Comparison of ENCODE assay signal across 8 mouse cellular contexts in the genomic region with DNA sequence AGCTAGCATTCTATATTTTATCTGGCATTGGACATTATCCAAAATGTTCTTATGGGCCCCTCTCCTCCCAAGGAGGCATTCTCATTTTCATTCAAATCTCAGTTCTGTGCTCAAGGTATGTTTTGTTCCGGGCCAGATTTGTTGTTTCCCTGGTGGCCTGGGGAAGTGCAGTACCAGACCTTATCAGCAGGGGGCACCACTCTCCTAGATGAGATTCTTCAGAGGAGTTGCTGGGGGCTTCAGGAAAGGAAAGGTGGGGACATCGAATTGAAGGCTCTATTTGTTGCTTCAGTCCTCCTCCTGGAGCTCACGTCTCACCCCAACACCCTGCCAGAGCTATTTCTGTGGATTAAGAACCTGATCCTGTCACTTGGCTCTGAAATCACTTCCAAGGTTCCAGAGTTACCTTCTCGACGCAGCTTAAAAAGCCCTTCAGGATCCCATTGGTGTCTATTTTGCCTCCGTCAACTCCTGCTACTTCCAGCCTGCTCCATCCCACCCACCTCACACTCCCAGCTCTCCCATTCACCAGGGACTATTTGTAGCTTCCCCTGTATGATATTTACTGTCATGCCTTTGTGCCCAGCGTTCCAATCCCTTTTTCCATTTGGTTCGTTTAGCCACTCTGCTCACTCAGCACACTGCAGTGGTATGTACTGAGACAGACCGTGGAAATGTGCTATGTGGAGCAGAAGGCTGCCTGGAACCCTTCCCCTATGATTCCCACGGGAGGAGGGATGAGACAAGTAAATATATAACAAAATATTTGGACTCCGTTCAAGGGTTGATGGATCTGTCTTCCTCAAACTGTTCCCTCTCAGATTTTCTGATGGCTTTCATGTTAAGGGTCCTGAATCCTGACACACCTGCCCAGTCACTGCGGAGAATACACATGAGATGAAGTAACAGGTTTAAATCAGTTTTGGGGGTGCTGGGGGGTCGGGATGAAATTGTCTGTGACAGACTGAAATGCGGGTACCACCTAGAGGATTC. TPM values are rescaled to one million over a fixed set of nuclear protein-coding genes. Genes with fewer than 3 reads are reported as not detected.
DNase-seq lines count a peak whose midpoint lies in the region; ATAC-seq and TF ChIP-seq lines count a peak whose summit lies in the region.

No protein-coding gene starts in this region.

- DNase-seq in kidney, adult 9 months, result peak; percentile 77
- DNase-seq in adrenal gland, postnatal 36 days, result peak; percentile 76 to 80
- DNase-seq in left cerebral cortex, postnatal 10 days (ENCODE audit: extremely low spot score in 1 of 2, low spot score in 2 of 2), result peak; percentile 72
- DNase-seq in stomach, postnatal 0 days (ENCODE audit: low spot score), result peak; percentile 72

- no peak for TF ChIP-seq EP300 in stomach, postnatal 0 days (optimal IDR thresholded peaks at IDR 0.05)

- WGBS in kidney, embryonic 14.5 days, result 61% methylated on average over 14 of the region's 14 CpGs
- WGBS in embryonic facial prominence, embryonic 15.5 days, result 45% methylated on average over 14 of the region's 14 CpGs
- WGBS in heart, embryonic 12.5 days, result 57% methylated on average over 14 of the region's 14 CpGs
- 45% methylated on average over 14 of the region's 14 CpGs for WGBS in stomach, postnatal 0 days

- no peak overlapping the region for H3K27ac ChIP-seq in kidney, embryonic 14.5 days (ENCODE audit: low read depth, low read length)
- H3K27ac ChIP-seq in embryonic facial prominence, embryonic 15.5 days (replicated peaks), result no peak overlapping the region
- no peak overlapping the region for H3K27ac ChIP-seq in heart, embryonic 12.5 days (ENCODE audit: poor library complexity, severe bottlenecking)
- H3K27ac ChIP-seq in stomach, postnatal 0 days (replicated peaks), result no peak overlapping the region

- peak; percentile 93 for TF ChIP-seq CTCF in stomach, postnatal 0 days (IDR thresholded peaks at IDR 0.05; ENCODE audit: low read depth)

- 0 out of 2 replicates have a peak, but pooled peaks cover 3% of the 10 kb centered on the region for H3K4me1 ChIP-seq in kidney, embryonic 14.5 days (ENCODE audit: control insufficient read depth, insufficient read depth, low read length)
- H3K4me1 ChIP-seq in embryonic facial prominence, embryonic 15.5 days, result peaks cover 42% of the 10 kb centered on the region
- peaks cover 13% of the 10 kb centered on the region for H3K4me1 ChIP-seq in heart, embryonic 12.5 days (replicated peaks)
- no peaks in the 10 kb centered on the region for H3K4me1 ChIP-seq in stomach, postnatal 0 days (replicated peaks; ENCODE audit: control insufficient read depth, insufficient read depth)

- ATAC-seq in kidney, embryonic 14.5 days (ENCODE audit: low FRiP score, low TSS enrichment), result no peak
- no peak for ATAC-seq in embryonic facial prominence, embryonic 15.5 days (ENCODE audit: insufficient number of reproducible peaks, low FRiP score, low TSS enrichment, low read depth)
- no peak for ATAC-seq in heart, embryonic 12.5 days (ENCODE audit: insufficient number of reproducible peaks, low FRiP score)
- ATAC-seq in monocyte, adult 5-6 weeks (replicated peaks; ENCODE audit: insufficient number of reproducible peaks, low FRiP score, low TSS enrichment, poor library complexity, severe bottlenecking), result peak; percentile 76
- ATAC-seq in stomach, postnatal 0 days (ENCODE audit: low FRiP score, low TSS enrichment), result no peak

- intact Hi-C loops in left cerebral cortex, postnatal 10 days (cut with DNase I), result loop anchor here (2.0 to 5.0 kb wide), 2 partner anchors 79 to 123 kb away; no protein-coding TSS in a partner anchor

- no peak overlapping the region for H3K4me3 ChIP-seq in kidney, embryonic 14.5 days (ENCODE audit: low read length)
- no peak overlapping the region for H3K4me3 ChIP-seq in embryonic facial prominence, embryonic 15.5 days (replicated peaks)
- H3K4me3 ChIP-seq in heart, embryonic 12.5 days, result no peak overlapping the region
- no peak overlapping the region for H3K4me3 ChIP-seq in stomach, postnatal 0 days (ENCODE audit: low read depth, low read length)

- H3K36me3 ChIP-seq in kidney, embryonic 14.5 days (ENCODE audit: control insufficient read depth, insufficient read depth, low read length), result no peaks in the 10 kb centered on the region
- no peaks in the 10 kb centered on the region for H3K36me3 ChIP-seq in embryonic facial prominence, embryonic 15.5 days
- H3K36me3 ChIP-seq in heart, embryonic 12.5 days, result no peaks in the 10 kb centered on the region
- no peaks in the 10 kb centered on the region for H3K36me3 ChIP-seq in stomach, postnatal 0 days (ENCODE audit: control insufficient read depth, insufficient read depth, low read length)

- H3K27me3 ChIP-seq in kidney, embryonic 14.5 days (ENCODE audit: control insufficient read depth, insufficient read depth, low read length), result no peaks in the 10 kb centered on the region
- H3K27me3 ChIP-seq in embryonic facial prominence, embryonic 15.5 days, result no peaks in the 10 kb centered on the region
- H3K27me3 ChIP-seq in heart, embryonic 12.5 days (replicated peaks), result no peaks in the 10 kb centered on the region; the same call in 1 of the 2 replicates
- H3K27me3 ChIP-seq in stomach, postnatal 0 days (ENCODE audit: control insufficient read depth, insufficient read depth, low read length), result no peaks in the 10 kb centered on the region

- no peak overlapping the region for H3K9ac ChIP-seq in kidney, embryonic 14.5 days (ENCODE audit: low read depth, low read length)
- H3K9ac ChIP-seq in embryonic facial prominence, embryonic 15.5 days, result no peak overlapping the region
- H3K9ac ChIP-seq in heart, embryonic 12.5 days, result no peak overlapping the region
- no peak overlapping the region for H3K9ac ChIP-seq in stomach, postnatal 0 days (ENCODE audit: low read length)

- H3K9me3 ChIP-seq in kidney, embryonic 14.5 days (ENCODE audit: control insufficient read depth, low read length), result no peaks in the 10 kb centered on the region
- no peaks in the 10 kb centered on the region for H3K9me3 ChIP-seq in embryonic facial prominence, embryonic 15.5 days (replicated peaks)
- H3K9me3 ChIP-seq in heart, embryonic 12.5 days (replicated peaks), result no peaks in the 10 kb centered on the region
- H3K9me3 ChIP-seq in stomach, postnatal 0 days (ENCODE audit: control insufficient read depth, low read length), result no peaks in the 10 kb centered on the region

- no peak overlapping the region for H3K4me2 ChIP-seq in kidney, embryonic 14.5 days (replicated peaks; ENCODE audit: low read depth, low read length)
- H3K4me2 ChIP-seq in embryonic facial prominence, embryonic 15.5 days (replicated peaks), result peak overlapping the region; percentile 29; the same call in 1 of the 2 replicates
- H3K4me2 ChIP-seq in heart, embryonic 12.5 days, result peak overlapping the region; percentile 11; the same call in 1 of the 2 replicates
- no peak overlapping the region for H3K4me2 ChIP-seq in stomach, postnatal 0 days (replicated peaks; ENCODE audit: low read depth)

RNA-seq across cellular contexts. Expression of gene Slc35b1, which starts 13.6 kb away (rescaled TPM):
- 94.4 and 111 TPM in 2 replicates for polyA plus RNA-seq in kidney, embryonic 14.5 days (2014; fragmentation: Nextera tagmentation; extraction: Ambion mirVana)
- 10 to 100 TPM; 70.3 to 75.0 TPM for total RNA-seq in adrenal gland, postnatal 36 days (2021)
- 100 TPM in 2 replicates for polyA plus RNA-seq in embryonic facial prominence, embryonic 15.5 days (2015; fragmentation: Nextera tagmentation; extraction: Ambion mirVana)
- 86.0 and 86.5 TPM in 2 replicates for polyA plus RNA-seq in heart, embryonic 12.5 days (2016; fragmentation: Nextera tagmentation; extraction: Ambion mirVana)
- total RNA-seq in left cerebral cortex, postnatal 10 days (2021), result 10 to 100 TPM; 78.8 to 79.4 TPM
- total RNA-seq in monocyte, adult 5-6 weeks (2017), result 42.2 to 79.4 TPM (median 58.1 TPM) in 3 replicates
- polyA plus RNA-seq in stomach, postnatal 0 days (2015; fragmentation: Nextera tagmentation; extraction: Ambion mirVana), result 106 and 110 TPM in 2 replicates

RNA-seq across cellular contexts. Expression of gene Spop, which starts 15.7 kb away (rescaled TPM):
- polyA plus RNA-seq in kidney, embryonic 14.5 days (2014; fragmentation: Nextera tagmentation; extraction: Ambion mirVana), result 71.4 and 112 TPM in 2 replicates
- total RNA-seq in adrenal gland, postnatal 36 days (2021), result 100 to 1,000 TPM; 154 TPM
- polyA plus RNA-seq in embryonic facial prominence, embryonic 15.5 days (2015; fragmentation: Nextera tagmentation; extraction: Ambion mirVana), result 172 and 189 TPM in 2 replicates
- polyA plus RNA-seq in heart, embryonic 12.5 days (2016; fragmentation: Nextera tagmentation; extraction: Ambion mirVana), result 115 and 119 TPM in 2 replicates
- total RNA-seq in left cerebral cortex, postnatal 10 days (2021), result 100 to 1,000 TPM; 140 to 143 TPM
- total RNA-seq in monocyte, adult 5-6 weeks (2017), result 68.6 to 98.9 TPM (median 97.4 TPM) in 3 replicates
- 92.4 and 96.0 TPM in 2 replicates for polyA plus RNA-seq in stomach, postnatal 0 days (2015; fragmentation: Nextera tagmentation; extraction: Ambion mirVana)

Comparison
In these comparisons a context has a peak if more than half of its experiments do, and no peak if none do; other contexts are left out.
1. H3K4me2 ChIP-seq: peak in embryonic facial prominence, embryonic 15.5 days (single experiment) and heart, embryonic 12.5 days (single experiment); none in kidney, embryonic 14.5 days (single experiment) and stomach, postnatal 0 days (single experiment).
2. Peak in every context shown above with its lines, with median percentiles within 50 percentile points of each other: DNase-seq.